Mouse (Mus musculus): ENCODE measurements around the gene Zbtb8a.

- TF ChIP-seq CTCF (IDR thresholded peaks at IDR 0.05; ENCODE audit: borderline replicate concordance, extremely low read depth, insufficient read depth, insufficient read length) (no peak), POLR2A (IDR thresholded peaks at IDR 0.05; ENCODE audit: borderline replicate concordance, extremely low read depth, insufficient read depth, insufficient read length, poor library complexity, severe bottlenecking) (no peak)
Measured at GRCm38 (mm10) chr4:129313886-129314285, 64.0 kb downstream of the Zbtb8a start.
